Comparison of ENCODE assay signal across 17 mouse cellular contexts in genomic region chr7:35371096-35371495, GRCm38 (mm10). TPM values are rescaled to one million over a fixed set of nuclear protein-coding genes. Genes with fewer than 3 reads are reported as not detected.
DNase-seq lines count a peak whose midpoint lies in the region; ATAC-seq and TF ChIP-seq lines count a peak whose summit lies in the region.
"Had no signal": no experiment of that assay in that cellular context is flagged by ENCODE, and none has a peak within 500 bp of the region (broad histone marks: within the 10 kb centered on the region; RNA-seq: fewer than 3 reads in every experiment).

No protein-coding gene starts in this region.

- TF ChIP-seq EP300 in heart, adult 2 months (IDR thresholded peaks at IDR 0.05; ENCODE audit: insufficient read depth, low read depth, low read length), result no peak
- no peak for TF ChIP-seq EP300 in lung, postnatal 0 days (IDR thresholded peaks at IDR 0.05)

- H3K27ac ChIP-seq in heart, adult 2 months, result no peak overlapping the region
- 0 out of 2 replicates have a peak overlapping the region, but pooled peaks have one; percentile 45 for H3K27ac ChIP-seq in hindbrain, embryonic 14.5 days
- no peak overlapping the region; the same call in 1 of the 2 replicates for H3K27ac ChIP-seq in neural tube, embryonic 14.5 days (ENCODE audit: low read depth, low read length)
- no peak overlapping the region for H3K27ac ChIP-seq in lung, postnatal 0 days (ENCODE audit: low read length)
- H3K27ac ChIP-seq: limb, embryonic 13.5 days had no signal

- intact Hi-C loops in heart, adult 2 months (cut with DNase I), result no loop called here

- WGBS in heart, adult 2 months, result 91% methylated on average over 14 of the region's 14 CpGs
- WGBS in hindbrain, embryonic 14.5 days, result 12% methylated on average over 14 of the region's 14 CpGs
- 12% methylated on average over 14 of the region's 14 CpGs for WGBS in neural tube, embryonic 14.5 days
- WGBS in lung, postnatal 0 days, result 75% methylated on average over 14 of the region's 14 CpGs

- no peak overlapping the region for H3K9ac ChIP-seq in heart, adult 2 months (ENCODE audit: low read depth, low read length)
- no peak overlapping the region for H3K9ac ChIP-seq in hindbrain, embryonic 14.5 days
- H3K9ac ChIP-seq in neural tube, embryonic 14.5 days (replicated peaks; ENCODE audit: low read depth, low read length), result no peak overlapping the region
- H3K9ac ChIP-seq in lung, postnatal 0 days (replicated peaks; ENCODE audit: low read depth), result no peak overlapping the region
- H3K9ac ChIP-seq: limb, embryonic 13.5 days had no signal

- no peaks in the 10 kb centered on the region for H3K4me1 ChIP-seq in heart, adult 2 months (ENCODE audit: control insufficient read depth, insufficient read depth, low read length)
- 0 out of 2 replicates have a peak, but pooled peaks cover 7% of the 10 kb centered on the region for H3K4me1 ChIP-seq in hindbrain, embryonic 14.5 days (replicated peaks; ENCODE audit: control insufficient read depth, insufficient read depth, low read length)
- no peaks in the 10 kb centered on the region for H3K4me1 ChIP-seq in neural tube, embryonic 14.5 days (ENCODE audit: control insufficient read depth, insufficient read depth, low read length)
- no peaks in the 10 kb centered on the region for H3K4me1 ChIP-seq in lung, postnatal 0 days (ENCODE audit: insufficient read depth, low read depth, low read length)
- H3K4me1 ChIP-seq: limb, embryonic 13.5 days had no signal

- TF ChIP-seq POLR2A in heart, adult 2 months (IDR thresholded peaks at IDR 0.05; ENCODE audit: insufficient read depth, low read depth, low read length), result no peak

- DNase-seq in heart, adult 11 months, result peak; percentile 85
- DNase-seq in heart, adult 2 months, result no peak
- DNase-seq in embryo, embryonic 10 days (ENCODE audit: low spot score), result peak; percentile 24
- peak; percentile 45 for DNase-seq in hindbrain, embryonic 14.5 days (ENCODE audit: low spot score)
- DNase-seq in right cerebral cortex, postnatal 36 days (ENCODE audit: low spot score in 2 of 2), result no peak
- no peak for DNase-seq in lung, postnatal 0 days (ENCODE audit: low spot score)
- no peak for DNase-seq in heart, adult 9 months (ENCODE audit: low spot score in 2 of 2)
- DNase-seq: B cell, adult 2 months; cerebellum, adult 8-10 months; layer of hippocampus, adult 9-11 months; lung, adult 18-20 months; spleen, adult 18-20 months had no signal

- no peak for TF ChIP-seq CTCF in heart, adult 2 months (IDR thresholded peaks at IDR 0.05)
- no peak for TF ChIP-seq CTCF in lung, postnatal 0 days (IDR thresholded peaks at IDR 0.05)

- H3K9me3 ChIP-seq in hindbrain, embryonic 14.5 days (ENCODE audit: control insufficient read depth, low read length), result 0 out of 2 replicates have a peak, but pooled peaks cover 4% of the 10 kb centered on the region
- H3K9me3 ChIP-seq in neural tube, embryonic 14.5 days (ENCODE audit: control insufficient read depth, low read length), result no peaks in the 10 kb centered on the region
- H3K9me3 ChIP-seq in lung, postnatal 0 days (ENCODE audit: low read length), result no peaks in the 10 kb centered on the region

- no peaks in the 10 kb centered on the region for H3K27me3 ChIP-seq in heart, adult 2 months (ENCODE audit: control insufficient read depth, insufficient read depth, low read length)
- no peaks in the 10 kb centered on the region for H3K27me3 ChIP-seq in hindbrain, embryonic 14.5 days (ENCODE audit: control insufficient read depth, insufficient read depth, low read length)
- no peaks in the 10 kb centered on the region for H3K27me3 ChIP-seq in neural tube, embryonic 14.5 days (ENCODE audit: control insufficient read depth, insufficient read depth, low read length)
- no peaks in the 10 kb centered on the region for H3K27me3 ChIP-seq in lung, postnatal 0 days (replicated peaks; ENCODE audit: insufficient read depth, low read length)
- H3K27me3 ChIP-seq: limb, embryonic 13.5 days had no signal

- no peak overlapping the region for H3K4me2 ChIP-seq in hindbrain, embryonic 14.5 days (replicated peaks)
- H3K4me2 ChIP-seq in neural tube, embryonic 14.5 days (ENCODE audit: low read depth, low read length), result no peak overlapping the region
- no peak overlapping the region for H3K4me2 ChIP-seq in lung, postnatal 0 days (replicated peaks; ENCODE audit: low read depth, low read length)
- H3K4me2 ChIP-seq: heart, embryonic 11.5 days; limb, embryonic 13.5 days had no signal

- H3K36me3 ChIP-seq in heart, adult 2 months (ENCODE audit: control insufficient read depth, insufficient read depth, low read length), result no peaks in the 10 kb centered on the region
- no peaks in the 10 kb centered on the region for H3K36me3 ChIP-seq in hindbrain, embryonic 14.5 days (replicated peaks; ENCODE audit: control insufficient read depth, insufficient read depth)
- no peaks in the 10 kb centered on the region for H3K36me3 ChIP-seq in neural tube, embryonic 14.5 days (ENCODE audit: control insufficient read depth, insufficient read depth, low read length)
- no peaks in the 10 kb centered on the region for H3K36me3 ChIP-seq in lung, postnatal 0 days (ENCODE audit: insufficient read depth, low read length)
- H3K36me3 ChIP-seq: limb, embryonic 13.5 days had no signal

- no peak overlapping the region for H3K4me3 ChIP-seq in heart, adult 2 months
- H3K4me3 ChIP-seq in hindbrain, embryonic 14.5 days (replicated peaks; ENCODE audit: low read length), result no peak overlapping the region
- H3K4me3 ChIP-seq in neural tube, embryonic 14.5 days (ENCODE audit: low read depth, low read length), result no peak overlapping the region
- H3K4me3 ChIP-seq in lung, postnatal 0 days (ENCODE audit: low read depth, low read length), result no peak overlapping the region
- H3K4me3 ChIP-seq: limb, embryonic 13.5 days had no signal

- H3K79me2 ChIP-seq in heart, adult 2 months (replicated peaks; ENCODE audit: control insufficient read depth, insufficient read depth, low read length), result no peaks in the 10 kb centered on the region

- ATAC-seq in hindbrain, embryonic 14.5 days (ENCODE audit: low FRiP score), result no peak
- peak; percentile 38; the same call in 1 of the 2 replicates for ATAC-seq in neural tube, embryonic 14.5 days (ENCODE audit: low read depth)
- ATAC-seq in lung, postnatal 0 days, result no peak
- ATAC-seq: activated CD4-positive, CD25-positive, alpha-beta regulatory T cell, adult 4 months had no signal

RNA-seq across cellular contexts. Expression of gene Faap24, which starts 25.5 kb away (rescaled TPM):
- total RNA-seq in heart, adult 2 months (2021), result 1 to 10 TPM; 1.9 to 2.3 TPM
- 1.2 and 1.4 TPM in 2 replicates for polyA plus RNA-seq in heart, adult 2 months (2012; rRNA removed)
- polyA plus RNA-seq in hindbrain, embryonic 14.5 days (2014; fragmentation: Nextera tagmentation; extraction: Ambion mirVana), result 14.6 and 17.5 TPM in 2 replicates
- polyA plus RNA-seq in neural tube, embryonic 14.5 days (2014; fragmentation: Nextera tagmentation; extraction: Ambion mirVana), result 16.6 and 17.8 TPM in 2 replicates
- polyA plus RNA-seq in lung, postnatal 0 days (2015; fragmentation: Nextera tagmentation; extraction: Ambion mirVana), result 10.5 and 11.1 TPM in 2 replicates

RNA-seq across cellular contexts. Expression of gene Cep89, which starts 25.7 kb away (rescaled TPM):
- total RNA-seq in heart, adult 2 months (2021), result 10 to 100 TPM; 12.6 to 13.9 TPM
- 17.4 and 21.3 TPM in 2 replicates for polyA plus RNA-seq in heart, adult 2 months (2012; rRNA removed)
- polyA plus RNA-seq in hindbrain, embryonic 14.5 days (2014; fragmentation: Nextera tagmentation; extraction: Ambion mirVana), result 22.6 and 25.2 TPM in 2 replicates
- 24.2 and 25.1 TPM in 2 replicates for polyA plus RNA-seq in neural tube, embryonic 14.5 days (2014; fragmentation: Nextera tagmentation; extraction: Ambion mirVana)
- polyA plus RNA-seq in lung, postnatal 0 days (2015; fragmentation: Nextera tagmentation; extraction: Ambion mirVana), result 10.7 and 14.3 TPM in 2 replicates

RNA-seq across cellular contexts. Expression of gene Rhpn2, which starts 37.1 kb away (rescaled TPM):
- total RNA-seq in heart, adult 2 months (2021), result 1 to 10 TPM; 3.1 to 4.2 TPM
- polyA plus RNA-seq in heart, adult 2 months (2012; rRNA removed), result 3.0 and 4.3 TPM in 2 replicates
- polyA plus RNA-seq in hindbrain, embryonic 14.5 days (2014; fragmentation: Nextera tagmentation; extraction: Ambion mirVana), result 3.8 and 4.2 TPM in 2 replicates
- 5.8 TPM in 2 replicates for polyA plus RNA-seq in neural tube, embryonic 14.5 days (2014; fragmentation: Nextera tagmentation; extraction: Ambion mirVana)
- polyA plus RNA-seq in lung, postnatal 0 days (2015; fragmentation: Nextera tagmentation; extraction: Ambion mirVana), result 4.6 and 5.5 TPM in 2 replicates
- total RNA-seq: megakaryocyte-erythroid progenitor cell, adult 5-6 weeks had no signal

RNA-seq across cellular contexts. Expression of gene Gpatch1, which starts 52.9 kb away (rescaled TPM):
- 10 to 100 TPM; 11.6 to 12.5 TPM for total RNA-seq in heart, adult 2 months (2021)
- polyA plus RNA-seq in heart, adult 2 months (2012; rRNA removed), result 3.9 and 5.3 TPM in 2 replicates
- polyA plus RNA-seq in hindbrain, embryonic 14.5 days (2014; fragmentation: Nextera tagmentation; extraction: Ambion mirVana), result 18.7 and 19.3 TPM in 2 replicates
- 21.7 and 21.8 TPM in 2 replicates for polyA plus RNA-seq in neural tube, embryonic 14.5 days (2014; fragmentation: Nextera tagmentation; extraction: Ambion mirVana)
- polyA plus RNA-seq in lung, postnatal 0 days (2015; fragmentation: Nextera tagmentation; extraction: Ambion mirVana), result 12.9 and 13.6 TPM in 2 replicates

Comparison
In these comparisons a context has a peak if more than half of its experiments do, and no peak if none do; other contexts are left out.
1. DNase-seq: peak in heart, adult 11 months (single experiment), embryo, embryonic 10 days (single experiment) and hindbrain, embryonic 14.5 days (single experiment); none in heart, adult 2 months (0 of 2), right cerebral cortex, postnatal 36 days (0 of 2), lung, postnatal 0 days (single experiment) and heart, adult 9 months (0 of 2).